Mouse (Mus musculus) layer of hippocampus, adult 9-11 months (tissue): ENCODE data around the gene Gorasp1.
A peak's percentile ranks its signal among the peaks of the same experiment; 100 is the strongest.

Source experiments
- DNase-seq: peaks from one replicate; pipeline ENCODE4 v3.0.0; 2022

The Gorasp1 gene

DNA sequence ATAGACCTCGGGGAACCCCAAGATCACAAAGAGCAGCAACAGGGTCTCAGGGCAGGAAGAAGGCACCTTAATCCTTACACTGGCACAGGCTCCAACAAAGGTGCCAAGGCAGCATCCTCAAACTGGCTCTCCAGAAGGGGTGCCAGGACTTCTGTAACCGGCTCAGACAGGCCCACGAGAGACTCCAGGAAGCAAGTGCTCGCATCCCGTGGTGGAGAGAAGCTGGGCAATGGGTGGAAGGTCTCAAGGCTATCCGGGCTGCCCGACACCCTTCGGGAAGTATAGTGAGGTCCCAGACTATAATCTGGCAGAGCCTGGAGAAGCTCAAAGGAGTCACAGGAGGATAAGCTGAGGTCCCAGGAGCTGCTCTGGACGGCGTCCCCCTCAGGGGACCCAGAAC, 34.8 kb upstream of the Gorasp1 start:
- DNase-seq, result no peak

DNA sequence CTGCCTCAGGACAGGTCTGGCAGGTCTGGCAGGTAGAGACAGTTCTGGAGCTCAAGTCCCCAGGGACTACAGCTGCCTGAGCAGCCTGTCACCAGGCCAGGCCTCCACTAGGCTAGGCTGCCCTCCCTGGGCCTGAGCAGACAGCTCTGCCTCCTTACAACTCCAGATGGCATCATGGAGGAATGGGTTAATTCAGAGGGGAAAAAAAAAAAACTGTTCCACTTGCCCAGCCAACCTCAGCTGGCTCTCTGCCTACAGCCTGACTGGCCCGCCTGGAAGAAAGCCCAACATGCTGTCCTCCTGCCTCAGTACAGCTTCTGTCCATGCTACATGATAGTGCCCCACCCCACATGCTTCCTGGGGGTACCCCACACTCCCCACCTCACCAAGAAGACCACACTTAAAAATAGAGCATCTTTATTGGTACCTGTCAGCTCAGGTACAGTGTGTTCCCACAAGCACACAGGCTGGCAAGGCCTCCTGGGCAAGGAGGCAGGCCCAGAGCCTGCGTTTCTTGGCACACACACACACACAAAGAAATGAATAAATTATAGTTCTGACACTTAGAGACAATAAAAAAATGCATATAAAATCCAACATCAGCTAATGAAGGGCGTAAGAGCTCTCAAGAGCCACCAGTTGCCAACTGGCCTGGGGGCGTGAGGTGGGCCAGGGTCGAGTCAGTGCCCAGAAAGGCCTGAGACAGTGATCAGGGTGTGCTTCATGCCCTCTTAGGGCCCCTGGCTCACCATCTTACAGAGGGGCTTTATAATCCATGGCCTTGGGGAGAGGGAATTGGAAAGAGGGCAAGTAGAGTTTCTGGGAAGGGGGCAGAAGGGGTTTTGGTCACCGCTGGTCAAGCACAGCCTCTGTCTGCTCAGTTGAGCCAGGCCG, 33.6 kb upstream of the Gorasp1 start:
- peak; percentile 46 for DNase-seq

- DNase-seq, result no peak
Observed at GRCm38 (mm10) chr9:119970221-119970620, 32.9 kb upstream of the Gorasp1 start.

DNA sequence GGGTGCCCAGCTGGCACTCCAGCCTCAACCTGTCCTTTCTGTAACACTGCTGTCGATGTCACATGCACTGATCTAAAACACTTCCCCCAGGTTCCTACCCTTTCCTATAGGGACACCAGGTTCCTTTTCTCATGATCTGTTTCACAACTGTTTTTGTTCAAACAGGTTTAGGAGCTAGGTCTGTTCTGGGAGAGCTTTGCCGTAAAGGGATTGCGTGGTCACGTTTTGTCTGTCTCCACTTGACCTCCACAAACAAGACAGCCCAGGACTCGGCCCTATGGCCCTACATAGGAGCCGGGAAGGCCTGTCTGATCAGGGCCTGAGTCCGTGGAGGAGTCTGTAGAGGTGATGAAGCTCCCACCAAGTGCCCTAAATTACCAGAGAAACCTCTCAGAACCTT, 32.4 kb upstream of the Gorasp1 start:
- no peak for DNase-seq

- DNase-seq, result no peak
Observed at GRCm38 (mm10) chr9:119966221-119966910, 29.0 kb upstream of the Gorasp1 start.

GRCm38 (mm10) chr9:119965186-119965585, 27.8 kb upstream of the Gorasp1 start:
- DNase-seq, result no peak

DNA sequence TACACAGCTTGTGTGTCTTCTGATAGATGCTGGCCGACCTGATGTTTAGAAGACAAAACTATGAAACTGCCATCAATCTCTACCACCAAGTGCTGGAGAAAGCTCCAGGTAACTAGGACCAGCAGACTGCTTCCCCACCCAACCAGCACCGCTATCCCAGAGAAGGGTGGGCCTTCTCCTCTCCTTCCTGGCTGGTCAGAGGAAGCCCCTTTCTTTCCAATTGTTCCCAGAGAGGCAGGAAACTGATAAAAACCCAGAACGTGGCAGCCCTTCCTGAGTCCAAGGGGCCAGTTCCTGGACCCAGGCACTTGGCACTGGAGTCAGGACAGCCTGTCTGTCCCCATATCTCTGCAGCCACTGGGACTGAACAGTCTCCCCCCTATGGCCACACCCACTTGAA, 26.8 kb upstream of the Gorasp1 start:
- DNase-seq, result no peak

GRCm38 (mm10) chr9:119962987-119963667, 25.8 kb upstream of the Gorasp1 start:
- no peak for DNase-seq

GRCm38 (mm10) chr9:119962216-119962615, 24.9 kb upstream of the Gorasp1 start:
- no peak for DNase-seq

- no peak for DNase-seq
Observed at GRCm38 (mm10) chr9:119958835-119959234, 21.5 kb upstream of the Gorasp1 start.

DNA sequence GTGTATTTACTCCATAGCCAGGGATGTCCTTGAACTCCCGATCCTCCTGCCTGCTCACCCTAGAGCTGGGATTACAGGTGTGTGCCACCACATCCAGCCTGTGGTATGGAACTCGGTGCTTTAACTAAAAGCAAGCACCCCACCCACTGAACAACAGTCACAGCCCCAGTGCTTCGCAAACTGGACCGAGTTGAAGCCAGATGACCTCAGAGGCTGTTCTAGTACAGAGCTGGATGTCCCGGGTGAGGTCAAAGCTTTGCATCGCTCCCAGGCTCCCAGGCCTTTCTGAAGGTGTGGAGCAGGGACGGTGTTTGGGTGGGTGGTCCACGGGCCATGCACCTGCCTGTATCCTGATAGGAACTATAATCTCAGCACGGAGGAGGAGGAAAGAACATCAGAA, 14.0 kb upstream of the Gorasp1 start:
- no peak for DNase-seq

GRCm38 (mm10) chr9:119950434-119950833, 13.1 kb upstream of the Gorasp1 start:
- DNase-seq, result no peak

DNA sequence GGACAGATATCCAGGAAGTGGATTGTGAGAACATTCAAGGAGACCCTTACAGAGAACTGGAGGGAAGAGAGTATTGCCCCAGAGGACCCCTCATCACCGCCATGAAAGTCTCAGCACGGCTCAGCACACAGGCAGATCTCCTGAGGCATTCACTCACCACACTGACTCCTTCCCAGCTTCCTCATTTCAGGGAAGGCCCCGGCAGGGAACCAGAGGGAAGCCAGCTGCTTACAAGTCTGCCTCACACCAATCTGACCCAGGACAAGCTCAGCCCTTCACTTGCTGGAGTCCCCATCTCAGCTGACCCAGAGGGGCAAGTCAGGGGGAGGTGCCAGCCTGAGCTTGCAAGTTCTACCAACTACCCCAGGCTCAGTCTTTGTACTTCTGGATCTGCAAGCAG, 11.4 kb upstream of the Gorasp1 start:
- no peak for DNase-seq

- no peak for DNase-seq
Observed at GRCm38 (mm10) chr9:119945173-119945900, 8.0 kb upstream of the Gorasp1 start.

GRCm38 (mm10) chr9:119943326-119943725, 6.0 kb upstream of the Gorasp1 start:
- no peak for DNase-seq

DNA sequence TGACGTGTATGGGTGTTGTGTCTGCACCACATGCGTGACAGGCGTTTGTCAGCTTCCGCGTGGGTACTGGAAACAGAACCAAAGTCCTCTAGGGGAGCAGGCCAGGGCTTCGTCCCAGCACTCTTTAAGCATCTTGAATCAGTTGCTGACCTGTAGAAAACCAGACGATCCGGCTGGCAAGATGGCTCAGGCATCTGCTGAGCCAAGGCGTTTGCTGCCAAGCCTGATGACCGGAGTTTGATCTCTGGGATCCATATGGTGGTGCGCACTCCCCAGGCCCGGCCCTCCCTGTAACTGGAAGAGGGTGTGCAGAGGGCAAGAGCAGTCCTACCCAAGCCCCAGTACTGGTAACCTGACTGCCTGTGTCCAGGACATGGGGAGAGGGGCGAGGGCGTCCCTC, 4.5 kb upstream of the Gorasp1 start:
- no peak for DNase-seq

- no peak for DNase-seq
Observed at GRCm38 (mm10) chr9:119941407-119941806, 4.0 kb upstream of the Gorasp1 start.

DNA sequence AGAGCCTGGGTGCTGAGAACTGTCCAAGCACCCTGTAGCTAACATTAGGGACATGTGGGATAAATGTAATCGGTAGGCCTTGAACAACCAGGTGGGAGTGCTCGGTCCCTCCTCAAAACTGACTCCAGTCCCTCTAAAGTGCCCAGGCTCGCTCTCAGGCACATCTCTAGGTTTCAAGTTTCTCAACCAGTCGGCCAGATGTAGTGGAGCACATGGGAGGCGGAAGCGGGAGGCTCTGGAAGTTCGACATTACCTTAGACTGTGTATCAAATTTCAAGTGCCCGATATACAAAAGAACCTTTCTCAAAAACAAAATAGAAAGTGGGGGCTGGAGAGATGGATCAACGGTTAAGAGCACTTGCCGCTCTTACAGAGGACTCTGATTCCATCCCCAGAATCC, 2.3 kb upstream of the Gorasp1 start:
- DNase-seq, result no peak

DNA sequence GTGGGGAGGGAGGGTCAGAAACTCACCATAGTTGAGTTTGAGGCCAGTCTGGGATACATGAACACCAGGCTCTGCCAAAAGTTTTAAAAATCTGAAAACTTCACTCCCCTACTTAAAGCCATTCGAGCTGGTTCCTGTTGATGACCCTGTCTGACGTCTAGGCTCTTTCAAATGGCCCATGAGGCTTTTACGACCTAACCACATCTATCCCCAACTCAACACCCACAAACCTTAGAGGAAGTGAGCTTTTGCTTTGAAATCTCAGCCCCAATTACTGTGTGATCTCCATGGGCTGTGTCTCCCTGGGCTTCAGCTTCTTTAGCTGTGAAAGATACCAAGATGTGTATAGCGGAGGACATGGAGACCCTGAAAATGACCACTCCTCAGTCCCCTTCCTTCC, 1.1 kb upstream of the Gorasp1 start:
- no peak for DNase-seq

GRCm38 (mm10) chr9:119933675-119934074, 3.7 kb downstream of the Gorasp1 start:
- DNase-seq, result no peak

DNA sequence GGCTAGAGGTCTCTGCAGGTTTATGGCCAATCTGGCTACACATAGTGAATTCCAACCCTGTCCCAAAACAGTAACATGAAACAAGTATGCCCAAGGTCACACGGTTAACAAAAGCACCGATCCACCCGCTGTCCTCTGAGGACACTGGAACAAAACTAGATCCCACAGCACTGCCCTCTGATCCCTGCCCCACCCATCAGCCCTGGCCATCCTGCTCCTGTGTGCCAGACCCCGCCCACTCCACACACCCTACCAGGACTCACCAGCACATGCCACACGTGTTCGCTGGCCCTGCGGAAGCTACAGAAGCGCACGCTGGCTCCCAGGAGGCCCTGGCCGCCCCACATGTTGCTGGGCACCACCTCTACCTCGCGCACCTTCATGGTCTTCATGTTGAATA, 5.0 kb downstream of the Gorasp1 start:
- no peak for DNase-seq

DNA sequence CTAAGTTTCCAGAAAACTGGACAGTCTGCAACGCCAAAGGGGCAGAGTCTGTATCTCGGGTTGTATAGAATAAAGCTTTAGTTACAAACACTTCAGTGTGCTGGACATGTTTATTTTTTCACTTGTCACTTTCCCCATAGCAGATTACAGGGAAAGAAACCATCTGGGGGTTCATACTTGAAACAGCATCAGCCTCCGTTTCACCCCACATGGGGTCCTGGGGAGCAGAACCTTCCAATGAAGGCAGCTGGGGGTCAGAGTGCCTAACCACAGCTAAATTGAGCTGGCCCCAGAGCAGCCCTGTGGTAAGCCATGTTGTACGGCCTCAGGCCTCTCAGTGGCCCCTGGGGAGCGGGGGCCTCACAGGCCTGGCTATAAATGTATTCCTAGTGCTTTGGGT, 10.9 kb downstream of the Gorasp1 start:
- DNase-seq, result no peak

GRCm38 (mm10) chr9:119925729-119926128, 11.6 kb downstream of the Gorasp1 start:
- no peak for DNase-seq
